Mouse (Mus musculus) liver, embryonic 11.5 days (tissue): Measurements from ENCODE around the gene Agap2. TPM values are rescaled to one million over a fixed set of nuclear protein-coding genes. Genes with fewer than 3 reads are reported as not detected.
A peak's percentile ranks its signal among the peaks of the same experiment; 100 is the strongest.

ENCODE experiments used
- ATAC-seq: fragments of 200-750 bp; cut with Nextera tagmentation; replicated peaks from 2 replicates; pipeline ENCODE4 v1.8.0; 2017; ENCODE audit warnings: moderate number of reproducible peaks, mild to moderate bottlenecking, moderate TSS enrichment, moderate library complexity; ENCODE audit not compliant: low FRiP score
- DNase-seq: peaks from one replicate; pipeline ENCODE4 v3.0.0-alpha.2; 2017; ENCODE audit warnings: low spot score
- H3K27ac ChIP-seq: fragments of 300-500 bp; sonication (generic); 2 replicates; pipeline ENCODE4 v1.5.1; 2014; ENCODE audit warnings: mild to moderate bottlenecking, low read depth, low read length, control low read depth
- H3K27me3 ChIP-seq: fragments of 300-500 bp; sonication (generic); replicated peaks from 2 replicates; pipeline ENCODE4 v1.6.1; 2014; ENCODE audit warnings: low read length, mixed read lengths; ENCODE audit not compliant: control insufficient read depth, insufficient read depth
- H3K36me3 ChIP-seq: fragments of 300-500 bp; sonication (generic); 2 replicates; pipeline ENCODE4 v1.6.1; 2014; ENCODE audit warnings: mild to moderate bottlenecking, low read length, moderate library complexity, mixed read lengths; ENCODE audit not compliant: control insufficient read depth, insufficient read depth
- H3K4me1 ChIP-seq: fragments of 300-500 bp; sonication (generic); replicated peaks from 2 replicates; pipeline ENCODE4 v1.6.1; 2014; ENCODE audit warnings: low read length, mixed read lengths; ENCODE audit not compliant: control insufficient read depth, insufficient read depth
- H3K4me2 ChIP-seq: fragments of 300-500 bp; sonication (generic); 2 replicates; pipeline ENCODE4 v1.6.1; 2014; ENCODE audit warnings: mild to moderate bottlenecking, control low read depth, moderate library complexity
- H3K4me3 ChIP-seq: fragments of 300-500 bp; sonication (generic); 2 replicates; pipeline ENCODE4 v1.5.1; 2014; ENCODE audit warnings: low read depth, low read length, control low read depth
- H3K9ac ChIP-seq: fragments of 300-500 bp; sonication (generic); 2 replicates; pipeline ENCODE4 v1.6.1; 2014; ENCODE audit warnings: low read depth, low read length, control low read depth
- H3K9me3 ChIP-seq: fragments of 300-500 bp; sonication (generic); 2 replicates; pipeline ENCODE4 v1.6.1; 2016; ENCODE audit warnings: low read length, inconsistent platforms, mixed read lengths; ENCODE audit not compliant: control insufficient read depth
- WGBS: fragments of 180-500 bp; shearing (Covaris S2); extraction: QIAGEN DNeasy Blood & Tissue Kit; methylation state at CpG from one replicate; pipeline ENCODE4 v1.1.7; 2014; 5-methylcytosine and 5-hydroxymethylcytosine counted together
- polyA plus RNA-seq: library from polyadenylated mRNA; unstranded; fragments of >200 nt; fragmentation: Nextera tagmentation; extraction: Ambion mirVana; gene quantifications from 2 replicates; pipeline ENCODE4 v1.2.1, GENCODE M21; 2014

The Agap2 gene
- polyA plus RNA-seq, 1 experiment from 2014 or later: 2.2 TPM

DNA sequence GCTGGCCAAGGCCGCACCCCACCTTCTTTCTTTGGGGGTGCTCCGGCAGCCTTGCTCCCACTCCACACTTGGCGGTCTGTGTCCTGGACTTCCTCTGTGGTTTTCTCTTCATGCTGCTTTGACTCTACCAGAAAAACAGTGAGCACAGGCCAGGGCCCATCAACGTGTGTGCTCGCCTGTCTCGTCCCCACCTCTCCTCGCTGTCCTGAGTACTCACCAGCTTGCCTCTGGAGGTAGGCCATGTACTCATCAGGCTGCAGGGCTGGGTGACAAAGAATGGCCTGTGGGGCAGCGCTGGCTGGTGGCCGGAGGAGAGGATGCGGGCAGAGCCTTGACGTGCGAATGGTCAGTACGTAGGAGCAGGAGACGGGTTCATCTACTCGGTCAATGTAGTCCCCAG, 24.8 kb downstream of the Agap2 start:
- 79% methylated on average over 15 of the region's 15 CpGs for WGBS
- H3K9me3 ChIP-seq: no peaks in the 10 kb centered on the region
- no peak overlapping the region for H3K9ac ChIP-seq
- 0 out of 2 replicates have a peak overlapping the region, but pooled peaks have one; percentile 4 for H3K4me2 ChIP-seq
- peak; percentile 6; the same call in 1 of the 2 replicates for ATAC-seq
- H3K27ac ChIP-seq: no peak overlapping the region
- DNase-seq: no peak
- no peaks in the 10 kb centered on the region for H3K27me3 ChIP-seq
- H3K4me1 ChIP-seq: peaks cover 23% of the 10 kb centered on the region
- H3K36me3 ChIP-seq: peaks cover 7% of the 10 kb centered on the region; the same call in 1 of the 2 replicates
- H3K4me3 ChIP-seq: no peak overlapping the region

DNA sequence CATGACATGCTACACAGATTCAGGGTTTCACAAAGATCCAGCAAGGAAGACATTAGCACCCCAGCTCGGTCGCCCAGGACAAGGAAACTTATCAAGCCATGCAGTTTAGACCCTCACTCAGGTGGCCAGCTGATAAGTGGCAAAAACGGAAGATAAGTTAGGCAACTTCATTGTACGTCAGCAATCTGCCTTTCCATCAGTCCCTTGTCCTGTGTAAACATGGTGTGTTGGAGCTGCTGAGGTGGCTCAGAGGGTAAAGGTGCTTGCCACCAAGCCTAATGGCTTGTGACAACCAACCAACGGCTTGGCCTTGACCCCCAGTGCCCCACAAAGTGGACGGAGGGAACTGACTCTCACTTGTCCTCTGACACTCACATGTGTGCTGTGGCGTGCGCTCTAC, 25.3 kb downstream of the Agap2 start:
- DNase-seq (no peak), ATAC-seq (peak; percentile 70)
- WGBS: 44% methylated on average over 8 of the region's 8 CpGs
- H3K9ac ChIP-seq: no peak overlapping the region
- H3K4me2 ChIP-seq: peak overlapping the region; percentile 4
- H3K4me3 ChIP-seq: no peak overlapping the region
- H3K9me3 ChIP-seq: no peaks in the 10 kb centered on the region
- H3K27me3 ChIP-seq: no peaks in the 10 kb centered on the region
- H3K36me3 ChIP-seq: peaks cover 7% of the 10 kb centered on the region; the same call in 1 of the 2 replicates
- peaks cover 23% of the 10 kb centered on the region for H3K4me1 ChIP-seq
- peak overlapping the region; percentile 65 for H3K27ac ChIP-seq

DNA sequence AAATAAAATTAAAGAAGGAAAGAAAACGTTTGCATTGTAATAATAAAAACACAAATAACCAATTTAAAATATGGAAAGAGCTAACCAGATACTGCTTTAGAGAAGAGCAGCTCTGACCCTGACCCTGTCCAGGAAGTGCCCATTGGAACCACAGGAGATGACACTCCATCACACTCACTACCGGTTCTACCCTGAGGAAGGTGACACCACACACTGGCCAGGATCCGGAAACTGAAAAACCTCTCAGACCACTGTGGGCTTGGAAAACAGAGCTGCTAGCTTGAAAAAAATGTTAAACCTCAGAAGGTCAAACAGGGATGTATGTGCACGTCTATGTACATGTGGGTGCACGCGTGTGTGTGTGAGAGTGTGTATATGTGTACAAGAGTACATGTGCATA, 26.1 kb downstream of the Agap2 start:
- 73% methylated on average over 6 of the region's 6 CpGs for WGBS
- H3K27ac ChIP-seq: no peak overlapping the region; the same call in 1 of the 2 replicates
- no peaks in the 10 kb centered on the region for H3K27me3 ChIP-seq
- H3K4me2 ChIP-seq: no peak overlapping the region
- H3K4me3 ChIP-seq: no peak overlapping the region
- no peak for ATAC-seq
- DNase-seq: no peak
- no peak overlapping the region for H3K9ac ChIP-seq
- no peaks in the 10 kb centered on the region for H3K9me3 ChIP-seq
- H3K36me3 ChIP-seq: peaks cover 4% of the 10 kb centered on the region; the same call in 1 of the 2 replicates
- H3K4me1 ChIP-seq: peaks cover 23% of the 10 kb centered on the region

DNA sequence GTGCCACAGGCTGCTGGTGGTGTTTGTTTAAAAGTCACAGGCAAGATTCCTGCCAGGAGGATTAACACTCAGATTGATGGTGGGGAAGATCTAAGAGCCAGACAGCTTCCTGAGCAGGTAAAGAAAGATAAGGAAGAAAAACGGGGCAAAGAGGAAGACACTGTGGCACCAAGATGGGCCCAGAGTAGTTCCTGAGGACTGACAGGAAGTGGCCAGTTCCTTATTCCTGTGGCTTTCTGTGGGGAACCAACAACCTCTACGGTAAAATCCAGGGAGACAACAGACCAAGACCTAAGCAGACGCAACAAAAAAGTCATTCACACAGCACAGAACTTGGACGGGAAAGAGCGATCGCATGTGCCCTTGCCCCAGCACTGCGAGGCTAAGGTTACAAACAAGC, 28.5 kb downstream of the Agap2 start:
- WGBS: 46% methylated on average over 7 of the region's 7 CpGs
- H3K4me1 ChIP-seq: peaks cover 37% of the 10 kb centered on the region

DNA sequence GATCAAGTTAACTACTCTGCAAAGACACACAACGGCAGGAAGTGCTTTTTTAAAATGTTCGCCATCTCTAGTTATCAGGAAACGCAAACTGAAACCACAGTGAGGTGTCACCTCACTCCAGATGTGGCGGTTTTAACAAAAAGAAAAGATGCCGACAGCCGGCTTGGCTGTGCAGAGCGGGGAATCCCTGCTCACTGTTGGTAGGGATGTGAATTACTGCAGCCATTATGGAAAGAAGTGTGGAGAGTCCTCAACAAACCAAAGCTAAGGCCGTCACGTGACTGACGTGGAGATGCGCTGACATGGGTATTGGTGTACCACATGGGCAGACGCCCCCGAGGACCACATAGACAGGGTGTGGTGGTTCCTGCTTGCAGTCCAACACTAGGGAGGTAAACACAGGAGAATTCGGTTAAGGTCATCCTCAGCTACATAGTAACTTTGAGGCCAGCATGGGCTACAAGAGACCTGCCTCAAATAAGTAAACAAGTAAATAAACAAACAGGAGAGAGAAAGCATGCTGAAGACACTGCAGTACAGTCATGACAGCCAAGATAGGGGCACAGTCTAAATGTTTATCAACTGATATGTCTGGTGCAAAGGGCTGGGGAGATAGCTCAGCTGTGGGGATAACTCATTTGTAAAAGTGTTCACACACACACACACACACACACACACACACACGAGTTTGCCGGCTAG, 32.6 kb downstream of the Agap2 start:
- DNase-seq (no peak), ATAC-seq (peak; percentile 82)
- WGBS: 55% methylated on average over 16 of the region's 16 CpGs
- no peak overlapping the region for H3K4me3 ChIP-seq
- no peaks in the 10 kb centered on the region for H3K9me3 ChIP-seq
- no peaks in the 10 kb centered on the region for H3K27me3 ChIP-seq
- H3K4me2 ChIP-seq: peak overlapping the region; percentile 28
- peak overlapping the region; percentile 26; the same call in 1 of the 2 replicates for H3K27ac ChIP-seq
- peaks cover 7% of the 10 kb centered on the region; the same call in 1 of the 2 replicates for H3K36me3 ChIP-seq
- H3K4me1 ChIP-seq: peaks cover 19% of the 10 kb centered on the region
- 0 out of 2 replicates have a peak overlapping the region, but pooled peaks have one; percentile 10 for H3K9ac ChIP-seq

More for the DNA sequence above, 28.5 kb downstream of the Agap2 start:
- DNase-seq: no peak
- Histone ChIP-seq H3K27me3 (no peaks in the 10 kb centered on the region), H3K9me3 (no peaks in the 10 kb centered on the region), H3K36me3 (peaks cover 8% of the 10 kb centered on the region; the same call in 1 of the 2 replicates), H3K4me3 (no peak overlapping the region), H3K4me2 (peak overlapping the region; percentile 43), H3K9ac (no peak overlapping the region), H3K27ac (peak overlapping the region; percentile 43; the same call in 1 of the 2 replicates)
- no peak for ATAC-seq

DNA sequence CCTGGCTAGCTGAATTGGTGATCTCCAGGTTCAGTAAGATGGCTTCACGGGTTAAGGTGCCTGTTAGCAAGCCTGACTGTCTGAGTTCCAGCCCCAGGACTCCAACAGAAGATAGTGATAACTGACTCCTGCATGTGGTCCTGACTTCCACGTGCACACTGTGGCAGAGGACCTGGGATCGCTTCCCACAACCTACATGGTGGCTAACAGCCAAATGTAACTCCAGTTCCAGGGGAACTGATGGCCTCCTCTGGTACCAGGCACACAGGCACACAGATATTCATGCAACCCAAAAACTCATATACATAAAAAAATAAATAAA, 33.1 kb downstream of the Agap2 start:
- H3K27me3 ChIP-seq: no peaks in the 10 kb centered on the region
- H3K9me3 ChIP-seq: no peaks in the 10 kb centered on the region
- peaks cover 9% of the 10 kb centered on the region; the same call in 1 of the 2 replicates for H3K36me3 ChIP-seq
- H3K4me1 ChIP-seq: peaks cover 19% of the 10 kb centered on the region
- no peak for DNase-seq
- peak; percentile 66 for ATAC-seq
- peak overlapping the region; percentile 26; the same call in 1 of the 2 replicates for H3K27ac ChIP-seq
- H3K9ac ChIP-seq: no peak overlapping the region
- WGBS: 53% methylated on average over 3 of the region's 3 CpGs
- no peak overlapping the region for H3K4me3 ChIP-seq
- H3K4me2 ChIP-seq: peak overlapping the region; percentile 28; the same call in 1 of the 2 replicates

DNA sequence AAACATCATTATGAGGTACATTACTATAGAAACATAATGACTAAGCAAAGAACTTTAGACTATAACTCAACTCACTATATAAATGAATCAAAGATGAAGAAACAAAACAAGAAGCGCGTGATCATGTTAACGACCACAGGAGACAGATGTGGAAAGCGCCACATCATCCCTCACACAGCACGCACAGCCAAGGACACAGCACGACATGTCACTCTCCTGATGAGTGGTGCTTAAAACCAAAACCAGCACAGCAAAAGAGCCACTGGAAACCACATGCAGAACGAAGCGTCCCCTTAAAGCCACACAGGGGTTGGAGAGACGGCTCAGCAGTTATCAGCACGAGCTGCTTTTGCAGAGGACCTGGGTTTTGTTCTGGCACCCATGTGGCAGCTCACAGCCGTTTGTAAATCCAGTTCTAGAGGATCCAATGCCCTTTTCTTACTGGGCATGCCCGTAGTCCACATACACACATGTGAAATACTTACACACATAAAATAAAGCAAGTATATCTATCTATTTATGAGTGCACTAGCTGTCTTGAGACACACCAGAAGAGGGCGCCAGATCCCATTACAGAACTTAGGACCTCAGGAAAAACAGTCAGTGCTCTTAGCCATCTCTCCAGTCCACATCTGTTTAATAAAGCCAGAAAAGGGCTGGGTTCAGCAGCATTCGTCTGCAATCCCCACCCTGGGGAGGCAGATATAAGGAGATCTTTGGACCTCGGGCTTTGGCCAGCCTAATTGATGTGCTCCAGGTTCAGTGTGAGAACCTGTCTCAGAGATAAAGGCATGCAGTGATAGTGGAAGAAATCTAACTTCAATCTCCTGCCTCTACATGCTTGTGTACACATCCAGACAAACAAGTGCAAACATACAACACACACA, 36.2 kb downstream of the Agap2 start:
- Histone ChIP-seq H3K4me2 (no peak overlapping the region), H3K36me3 (peaks cover 9% of the 10 kb centered on the region; the same call in 1 of the 2 replicates), H3K27me3 (no peaks in the 10 kb centered on the region), H3K4me3 (no peak overlapping the region), H3K9me3 (no peaks in the 10 kb centered on the region), H3K27ac (no peak overlapping the region), H3K9ac (no peak overlapping the region), H3K4me1 (peaks cover 14% of the 10 kb centered on the region)
- WGBS: 87% methylated on average over 15 of the region's 15 CpGs
- ATAC-seq: no peak
- no peak for DNase-seq

DNA sequence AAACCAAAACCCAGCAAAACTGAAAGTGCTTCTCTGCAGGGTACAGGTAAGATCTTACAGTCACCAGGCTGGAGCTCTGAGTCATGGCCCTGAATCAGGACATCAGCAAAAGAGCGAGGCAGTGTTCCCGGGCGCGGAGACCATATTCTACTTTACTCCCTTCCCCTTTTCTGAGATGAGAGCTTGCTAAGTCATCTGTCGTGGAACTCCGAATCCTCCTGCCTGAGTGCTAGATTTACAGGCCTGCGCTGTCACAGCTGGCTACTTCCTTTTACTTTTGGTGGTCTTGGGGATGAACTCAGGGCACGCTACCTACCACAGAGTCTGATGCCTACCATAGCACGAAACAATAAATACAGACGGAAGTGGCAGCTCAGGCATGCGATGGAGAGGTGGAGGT, 39.3 kb downstream of the Agap2 start:
- Histone ChIP-seq H3K27me3 (no peaks in the 10 kb centered on the region), H3K27ac (no peak overlapping the region), H3K4me3 (no peak overlapping the region), H3K36me3 (peaks cover 11% of the 10 kb centered on the region), H3K4me2 (no peak overlapping the region), H3K9me3 (no peaks in the 10 kb centered on the region), H3K4me1 (no peaks in the 10 kb centered on the region), H3K9ac (no peak overlapping the region)
- DNase-seq: no peak
- 79% methylated on average over 11 of the region's 11 CpGs for WGBS
- ATAC-seq: no peak
